Mouse (Mus musculus): ENCODE data around the gene Tysnd1. TPM values are rescaled to one million over a fixed set of nuclear protein-coding genes. Genes with fewer than 3 reads are reported as not detected.

The Tysnd1 gene
- polyA plus RNA-seq, 1 experiment = 11.2 TPM

- no peaks in the 10 kb centered on the region for H3K4me1 ChIP-seq (ENCODE audit: control insufficient read depth, insufficient read depth, low read length)
- no peak overlapping the region for H3K27ac ChIP-seq (ENCODE audit: insufficient read depth, low read length)
- no peak for TF ChIP-seq EP300 (IDR thresholded peaks at IDR 0.05; ENCODE audit: insufficient read depth, low read depth, low read length)
- TF ChIP-seq CTCF (IDR thresholded peaks at IDR 0.05; ENCODE audit: low read depth, low read length) = no peak
- TF ChIP-seq POLR2A (IDR thresholded peaks at IDR 0.05; ENCODE audit: insufficient read depth, low read length) = no peak
- no peak overlapping the region for H3K4me3 ChIP-seq (ENCODE audit: low read depth, low read length)
- H3K9me3 ChIP-seq (replicated peaks; ENCODE audit: control insufficient read depth, insufficient read depth, low read length, poor library complexity, severe bottlenecking) = no peaks in the 10 kb centered on the region
- H3K27me3 ChIP-seq (ENCODE audit: control insufficient read depth, insufficient read depth, low read length, poor library complexity, severe bottlenecking) = no peaks in the 10 kb centered on the region
- no peak overlapping the region for H3K9ac ChIP-seq (ENCODE audit: low read depth, poor library complexity, severe bottlenecking)
- no peaks in the 10 kb centered on the region for H3K36me3 ChIP-seq (ENCODE audit: control insufficient read depth, insufficient read depth, low read length, poor library complexity, severe bottlenecking)
Observed at GRCm38 (mm10) chr10:61722215-61722614, 26.9 kb downstream of the Tysnd1 start.

- no peaks in the 10 kb centered on the region for H3K9me3 ChIP-seq (replicated peaks; ENCODE audit: control insufficient read depth, insufficient read depth, low read length, poor library complexity, severe bottlenecking)
- H3K36me3 ChIP-seq (ENCODE audit: control insufficient read depth, insufficient read depth, low read length, poor library complexity, severe bottlenecking) = no peaks in the 10 kb centered on the region
- H3K27me3 ChIP-seq (ENCODE audit: control insufficient read depth, insufficient read depth, low read length, poor library complexity, severe bottlenecking) = no peaks in the 10 kb centered on the region
- no peak overlapping the region for H3K9ac ChIP-seq (ENCODE audit: low read depth, poor library complexity, severe bottlenecking)
- no peak for TF ChIP-seq POLR2A (IDR thresholded peaks at IDR 0.05; ENCODE audit: insufficient read depth, low read length)
- no peak for TF ChIP-seq EP300 (IDR thresholded peaks at IDR 0.05; ENCODE audit: insufficient read depth, low read depth, low read length)
- TF ChIP-seq CTCF (IDR thresholded peaks at IDR 0.05; ENCODE audit: low read depth, low read length) = no peak
- no peaks in the 10 kb centered on the region for H3K4me1 ChIP-seq (ENCODE audit: control insufficient read depth, insufficient read depth, low read length)
- H3K4me3 ChIP-seq (ENCODE audit: low read depth, low read length) = no peak overlapping the region
- H3K27ac ChIP-seq (ENCODE audit: insufficient read depth, low read length) = no peak overlapping the region
Observed at GRCm38 (mm10) chr10:61723271-61723670, 28.0 kb downstream of the Tysnd1 start.

GRCm38 (mm10) chr10:61729181-61729580 is 33.9 kb downstream of the Tysnd1 start:
- no peak overlapping the region for H3K9ac ChIP-seq (ENCODE audit: low read depth, poor library complexity, severe bottlenecking)
- no peaks in the 10 kb centered on the region for H3K9me3 ChIP-seq (replicated peaks; ENCODE audit: control insufficient read depth, insufficient read depth, low read length, poor library complexity, severe bottlenecking)
- TF ChIP-seq EP300 (IDR thresholded peaks at IDR 0.05; ENCODE audit: insufficient read depth, low read depth, low read length) (no peak), CTCF (IDR thresholded peaks at IDR 0.05; ENCODE audit: low read depth, low read length) (no peak)
- H3K27ac ChIP-seq (ENCODE audit: insufficient read depth, low read length) = no peak overlapping the region
- H3K27me3 ChIP-seq (ENCODE audit: control insufficient read depth, insufficient read depth, low read length, poor library complexity, severe bottlenecking) = no peaks in the 10 kb centered on the region
- H3K4me1 ChIP-seq (ENCODE audit: control insufficient read depth, insufficient read depth, low read length) = no peaks in the 10 kb centered on the region
- no peaks in the 10 kb centered on the region for H3K36me3 ChIP-seq (ENCODE audit: control insufficient read depth, insufficient read depth, low read length, poor library complexity, severe bottlenecking)
- no peak overlapping the region for H3K4me3 ChIP-seq (ENCODE audit: low read depth, low read length)

- no peak overlapping the region for H3K4me3 ChIP-seq (ENCODE audit: low read depth, low read length)
- H3K27me3 ChIP-seq (ENCODE audit: control insufficient read depth, insufficient read depth, low read length, poor library complexity, severe bottlenecking) = no peaks in the 10 kb centered on the region
- no peaks in the 10 kb centered on the region for H3K9me3 ChIP-seq (replicated peaks; ENCODE audit: control insufficient read depth, insufficient read depth, low read length, poor library complexity, severe bottlenecking)
- no peak overlapping the region for H3K9ac ChIP-seq (ENCODE audit: low read depth, poor library complexity, severe bottlenecking)
- no peaks in the 10 kb centered on the region for H3K36me3 ChIP-seq (ENCODE audit: control insufficient read depth, insufficient read depth, low read length, poor library complexity, severe bottlenecking)
- TF ChIP-seq POLR2A (IDR thresholded peaks at IDR 0.05; ENCODE audit: insufficient read depth, low read length) = no peak
- no peak for TF ChIP-seq CTCF (IDR thresholded peaks at IDR 0.05; ENCODE audit: low read depth, low read length)
- no peak for TF ChIP-seq EP300 (IDR thresholded peaks at IDR 0.05; ENCODE audit: insufficient read depth, low read depth, low read length)
- H3K27ac ChIP-seq (ENCODE audit: insufficient read depth, low read length) = no peak overlapping the region
- H3K4me1 ChIP-seq (ENCODE audit: control insufficient read depth, insufficient read depth, low read length) = no peaks in the 10 kb centered on the region
Observed at GRCm38 (mm10) chr10:61730171-61730570, 34.9 kb downstream of the Tysnd1 start.

GRCm38 (mm10) chr10:61734377-61734776 is 39.1 kb downstream of the Tysnd1 start:
- peak; percentile 89 for TF ChIP-seq CTCF (IDR thresholded peaks at IDR 0.05; ENCODE audit: low read depth, low read length)
- TF ChIP-seq EP300 (IDR thresholded peaks at IDR 0.05; ENCODE audit: insufficient read depth, low read depth, low read length) = no peak
- TF ChIP-seq POLR2A (IDR thresholded peaks at IDR 0.05; ENCODE audit: insufficient read depth, low read length) = no peak
- Histone ChIP-seq H3K36me3 (ENCODE audit: control insufficient read depth, insufficient read depth, low read length, poor library complexity, severe bottlenecking) (no peaks in the 10 kb centered on the region), H3K4me3 (ENCODE audit: low read depth, low read length) (no peak overlapping the region), H3K9me3 (replicated peaks; ENCODE audit: control insufficient read depth, insufficient read depth, low read length, poor library complexity, severe bottlenecking) (no peaks in the 10 kb centered on the region), H3K27ac (ENCODE audit: insufficient read depth, low read length) (no peak overlapping the region), H3K4me1 (ENCODE audit: control insufficient read depth, insufficient read depth, low read length) (no peaks in the 10 kb centered on the region), H3K27me3 (ENCODE audit: control insufficient read depth, insufficient read depth, low read length, poor library complexity, severe bottlenecking) (no peaks in the 10 kb centered on the region), H3K9ac (ENCODE audit: low read depth, poor library complexity, severe bottlenecking) (no peak overlapping the region)

GRCm38 (mm10) chr10:61736671-61737078 is 41.4 kb downstream of the Tysnd1 start:
- no peaks in the 10 kb centered on the region for H3K4me1 ChIP-seq (ENCODE audit: control insufficient read depth, insufficient read depth, low read length)
- H3K36me3 ChIP-seq (ENCODE audit: control insufficient read depth, insufficient read depth, low read length, poor library complexity, severe bottlenecking) = no peaks in the 10 kb centered on the region
- no peaks in the 10 kb centered on the region for H3K9me3 ChIP-seq (replicated peaks; ENCODE audit: control insufficient read depth, insufficient read depth, low read length, poor library complexity, severe bottlenecking)
- TF ChIP-seq CTCF (IDR thresholded peaks at IDR 0.05; ENCODE audit: low read depth, low read length) (no peak), EP300 (IDR thresholded peaks at IDR 0.05; ENCODE audit: insufficient read depth, low read depth, low read length) (no peak)
- no peak overlapping the region for H3K9ac ChIP-seq (ENCODE audit: low read depth, poor library complexity, severe bottlenecking)
- no peak overlapping the region for H3K27ac ChIP-seq (ENCODE audit: insufficient read depth, low read length)
- H3K27me3 ChIP-seq (ENCODE audit: control insufficient read depth, insufficient read depth, low read length, poor library complexity, severe bottlenecking) = no peaks in the 10 kb centered on the region
- no peak overlapping the region for H3K4me3 ChIP-seq (ENCODE audit: low read depth, low read length)
